Mouse (Mus musculus) cerebellum, adult 11 months (tissue): ENCODE measurements around the gene 4931440F15Rik.
"Not testable (repeated sequence)": the region's sequence is repeated elsewhere in the genome, so short reads cannot be mapped to it uniquely, and the experiment has no call there.

Experiments
- DNase-seq: peaks from one replicate; pipeline ENCODE4 v3.0.0; 2022

The 4931440F15Rik gene

DNA sequence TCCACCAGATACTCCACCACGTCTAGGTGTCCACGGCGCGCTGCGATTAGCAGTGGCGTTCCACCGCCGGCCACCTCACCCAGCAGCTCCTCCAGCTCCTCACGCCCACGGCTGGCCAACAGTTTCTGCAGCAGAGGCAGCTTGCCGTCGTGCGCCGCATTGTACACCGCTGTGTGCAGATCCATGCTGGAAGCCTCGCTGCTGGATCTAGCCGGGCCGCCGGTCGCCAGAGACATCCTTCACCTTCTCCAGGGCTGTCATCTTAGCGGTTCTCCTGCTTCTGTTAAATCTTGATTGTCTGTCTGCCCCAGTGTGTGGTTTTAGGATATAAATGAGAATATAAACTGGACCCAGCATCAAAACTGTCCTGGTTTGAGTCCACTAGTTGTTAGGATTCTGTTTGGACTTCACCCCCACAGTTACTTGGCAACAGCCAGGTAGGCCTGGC is at the start of gene 4931440F15Rik:
TSS of gene 4931440F15Rik (minus strand) at position 398 of the 448 bp plus-strand sequence.
- DNase-seq = not testable (repeated sequence)

DNA sequence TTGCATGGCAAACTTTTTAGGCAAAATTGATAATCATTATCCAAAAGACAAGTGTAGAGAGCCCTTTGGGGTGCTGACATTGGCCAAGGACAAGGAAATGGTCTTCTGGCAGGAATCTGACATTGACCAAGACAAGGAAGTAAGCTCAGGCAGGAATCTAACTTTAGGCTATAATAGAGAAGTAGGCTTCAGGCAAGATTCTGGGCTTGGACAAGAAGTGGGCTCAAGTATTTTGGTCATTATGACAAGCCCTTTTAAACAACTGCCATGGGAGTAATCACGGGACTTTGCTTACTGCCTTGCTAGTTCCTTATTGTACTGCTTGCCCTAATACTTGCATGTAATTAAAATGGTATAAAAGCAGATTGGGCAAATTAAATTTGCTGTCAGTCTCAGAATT is 49.3 kb upstream of the 4931440F15Rik start:
- not testable (repeated sequence) for DNase-seq

DNA sequence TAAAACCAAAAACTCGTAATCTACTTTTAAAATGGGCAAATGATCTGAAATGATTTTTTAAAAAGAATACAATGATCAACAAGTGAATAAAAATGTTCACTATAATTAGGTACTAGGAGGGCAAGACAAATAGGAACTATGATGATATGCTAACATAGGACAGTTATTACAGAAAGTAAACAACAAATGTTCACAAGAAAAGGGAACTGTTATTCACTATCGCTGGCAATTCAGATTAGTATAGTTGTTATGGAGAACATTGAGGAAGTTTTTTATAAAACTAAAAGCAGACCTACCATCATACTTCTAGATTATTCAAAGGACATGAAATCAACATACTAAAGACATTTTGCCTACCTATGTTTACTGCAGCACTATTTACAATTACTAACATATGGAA is 44.7 kb upstream of the 4931440F15Rik start:
- DNase-seq = no peak

DNA sequence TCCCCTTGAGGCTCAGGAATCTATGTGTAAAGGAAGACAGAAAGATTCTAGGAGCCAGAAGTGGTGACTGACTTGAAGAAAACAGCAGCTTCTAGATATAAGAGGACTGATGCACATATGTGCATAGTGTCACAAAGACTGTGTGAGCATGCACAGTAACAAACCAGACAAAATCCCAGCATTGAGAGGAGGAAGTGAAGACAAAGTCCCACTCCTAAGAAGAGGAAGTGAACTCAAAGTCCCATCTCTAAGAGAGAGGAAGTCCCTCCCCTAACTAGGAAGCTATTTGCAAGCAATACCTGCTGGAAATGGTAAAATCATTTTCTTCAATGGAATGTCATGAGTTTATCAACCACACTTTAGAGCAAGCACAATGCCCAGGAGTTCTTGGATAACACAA is 38.8 kb upstream of the 4931440F15Rik start:
- no peak for DNase-seq

DNA sequence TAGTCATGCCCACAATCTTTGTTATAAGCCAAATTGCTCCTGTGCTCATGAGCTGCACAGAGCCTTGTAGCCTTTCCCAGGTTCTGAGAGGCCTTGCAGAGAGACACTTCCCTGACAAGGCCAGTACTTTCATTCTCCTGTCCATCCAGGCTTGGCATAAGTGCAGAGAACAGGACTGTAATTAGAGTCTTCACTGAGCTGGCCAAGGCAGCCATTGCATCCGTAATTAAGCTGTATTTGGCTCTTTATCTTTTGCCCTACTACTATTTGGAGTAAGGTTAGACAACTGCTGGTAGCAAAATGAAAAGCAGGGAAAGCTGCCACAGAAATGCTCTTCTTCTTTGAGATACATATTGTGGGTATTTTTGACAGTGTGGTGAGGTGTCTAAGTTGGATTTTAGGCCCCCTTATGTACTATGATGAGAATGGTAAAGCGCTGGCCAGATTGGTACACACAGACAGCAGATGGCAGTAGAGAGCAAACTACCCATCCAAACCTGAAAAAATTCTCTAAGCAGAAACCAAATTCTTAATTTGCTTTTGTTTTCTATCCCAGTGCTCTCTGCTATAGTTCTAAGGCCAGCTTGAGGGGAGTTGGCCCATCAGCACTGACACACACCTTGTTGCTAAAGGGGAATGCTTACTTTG is 36.4 kb upstream of the 4931440F15Rik start:
- peak; percentile 22 for DNase-seq

DNA sequence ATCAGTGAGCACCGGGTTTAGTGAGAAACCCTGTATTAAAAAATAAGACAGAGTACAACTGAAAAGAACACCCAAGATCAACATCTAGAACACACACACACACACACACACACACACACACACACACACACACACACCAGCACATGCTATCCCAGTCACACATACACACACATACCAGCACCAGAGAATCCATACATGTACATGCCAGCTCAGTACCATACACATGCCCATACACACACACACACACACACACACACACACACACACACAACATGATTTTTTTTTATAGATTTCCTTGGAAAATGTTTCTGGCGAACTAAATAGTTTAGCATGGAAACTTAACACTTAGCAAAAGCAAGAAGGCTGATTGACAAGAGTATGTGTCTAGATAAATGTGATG is 35.6 kb upstream of the 4931440F15Rik start:
- no peak for DNase-seq

DNA sequence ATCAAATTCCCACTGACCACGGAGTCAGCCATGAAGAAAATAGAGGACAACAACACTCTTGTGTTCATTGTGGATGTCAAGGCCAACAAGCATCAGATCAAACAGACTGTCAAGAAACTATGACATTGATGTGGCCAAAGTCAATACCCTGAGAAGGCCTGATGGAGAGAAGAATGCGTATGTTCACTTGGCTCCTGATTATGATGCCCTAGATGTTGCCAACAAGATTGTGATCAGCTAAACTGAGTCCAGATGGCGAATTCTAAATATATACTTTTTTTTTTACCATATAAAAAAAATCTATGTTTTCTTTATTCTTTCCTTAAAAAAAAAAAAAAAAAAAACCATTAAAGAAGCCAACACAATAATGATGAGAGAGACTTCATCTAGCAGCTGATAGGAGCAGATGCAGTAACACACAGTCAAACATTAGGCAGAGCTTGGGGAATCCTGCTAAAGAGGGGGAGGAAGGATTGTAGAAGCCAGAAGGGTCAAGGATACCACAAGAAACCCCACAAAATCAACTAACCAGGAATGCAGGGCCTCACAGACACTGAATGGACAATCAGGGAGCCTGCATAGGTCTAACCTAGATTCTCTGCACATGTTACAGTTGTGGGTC is 15.2 kb upstream of the 4931440F15Rik start:
- DNase-seq = no peak

DNA sequence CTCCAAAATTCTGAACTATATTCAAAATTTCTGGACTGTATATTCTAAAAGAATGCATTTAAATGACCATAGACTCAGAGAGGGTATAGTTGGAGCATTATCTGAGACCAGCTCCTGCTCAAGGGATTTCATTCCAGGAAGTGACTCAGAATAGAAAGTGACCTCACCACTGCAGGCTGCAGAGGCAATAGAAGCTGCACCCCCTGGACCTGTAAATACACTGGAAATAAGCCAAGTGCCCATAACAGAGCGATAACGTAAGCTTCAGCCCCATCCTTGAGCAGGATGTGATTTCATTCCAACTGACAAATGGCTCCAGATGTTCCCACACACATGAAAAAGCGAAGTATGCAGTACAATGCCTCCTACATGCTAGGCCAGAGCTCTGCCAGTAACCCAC is 14.3 kb upstream of the 4931440F15Rik start:
- no peak for DNase-seq

DNA sequence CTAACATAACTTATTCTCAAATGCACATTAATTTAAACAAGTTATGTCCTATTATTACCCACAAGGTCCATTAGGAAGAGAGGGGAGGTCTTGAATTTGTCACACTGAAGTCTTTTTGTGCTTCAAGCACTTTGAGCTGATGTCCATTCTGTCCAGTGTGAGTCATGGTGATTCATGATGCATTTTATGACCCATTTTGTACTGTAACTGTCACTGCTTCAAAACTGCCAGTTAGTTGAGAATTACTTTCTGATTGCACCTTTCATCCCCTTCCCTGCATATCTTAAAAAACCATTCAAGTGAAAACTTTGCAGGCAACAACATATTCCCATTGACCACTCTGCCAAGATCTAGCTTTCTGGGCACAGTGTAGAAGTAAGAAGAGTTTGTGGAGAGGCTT is 11.6 kb upstream of the 4931440F15Rik start:
- no peak for DNase-seq

DNA sequence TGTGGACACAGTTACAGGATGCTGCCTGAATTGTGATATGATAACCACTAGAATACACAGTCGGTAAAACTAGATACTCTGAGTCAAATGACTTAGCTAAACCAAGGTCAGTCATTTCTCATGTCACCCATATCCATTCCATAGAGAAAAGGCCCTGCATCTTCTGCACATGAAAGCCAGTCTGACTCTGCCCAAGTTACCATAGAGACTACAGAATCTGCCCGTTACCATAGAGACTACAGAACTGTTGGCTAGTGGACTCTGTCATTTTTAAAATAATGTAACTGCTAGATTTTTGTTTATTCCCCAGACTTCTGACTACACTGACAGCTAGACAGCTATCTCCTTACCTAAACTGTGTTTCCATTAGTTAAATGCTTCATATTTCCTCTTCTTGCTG is 2.3 kb upstream of the 4931440F15Rik start:
- no peak for DNase-seq

DNA sequence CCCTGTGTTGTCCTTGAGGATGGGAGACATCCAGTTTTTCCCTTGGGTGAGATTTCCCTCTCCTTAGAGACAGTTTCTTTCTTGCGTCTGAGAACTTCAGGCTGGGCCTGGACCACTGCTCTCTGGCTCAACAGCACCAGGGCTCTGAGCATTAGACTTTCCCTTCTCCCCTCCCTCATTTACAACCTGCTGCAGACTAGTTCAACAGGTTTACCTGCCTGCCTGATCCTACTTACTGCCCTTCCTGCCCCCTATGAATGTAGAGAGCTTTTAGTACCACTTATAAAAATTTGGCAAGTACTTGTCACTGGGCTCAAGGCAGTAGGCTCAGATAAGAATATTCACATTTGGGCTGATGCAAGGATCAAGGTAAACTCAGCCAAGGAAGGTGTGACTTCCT is 533 bp upstream of the 4931440F15Rik start:
- no peak for DNase-seq

DNA sequence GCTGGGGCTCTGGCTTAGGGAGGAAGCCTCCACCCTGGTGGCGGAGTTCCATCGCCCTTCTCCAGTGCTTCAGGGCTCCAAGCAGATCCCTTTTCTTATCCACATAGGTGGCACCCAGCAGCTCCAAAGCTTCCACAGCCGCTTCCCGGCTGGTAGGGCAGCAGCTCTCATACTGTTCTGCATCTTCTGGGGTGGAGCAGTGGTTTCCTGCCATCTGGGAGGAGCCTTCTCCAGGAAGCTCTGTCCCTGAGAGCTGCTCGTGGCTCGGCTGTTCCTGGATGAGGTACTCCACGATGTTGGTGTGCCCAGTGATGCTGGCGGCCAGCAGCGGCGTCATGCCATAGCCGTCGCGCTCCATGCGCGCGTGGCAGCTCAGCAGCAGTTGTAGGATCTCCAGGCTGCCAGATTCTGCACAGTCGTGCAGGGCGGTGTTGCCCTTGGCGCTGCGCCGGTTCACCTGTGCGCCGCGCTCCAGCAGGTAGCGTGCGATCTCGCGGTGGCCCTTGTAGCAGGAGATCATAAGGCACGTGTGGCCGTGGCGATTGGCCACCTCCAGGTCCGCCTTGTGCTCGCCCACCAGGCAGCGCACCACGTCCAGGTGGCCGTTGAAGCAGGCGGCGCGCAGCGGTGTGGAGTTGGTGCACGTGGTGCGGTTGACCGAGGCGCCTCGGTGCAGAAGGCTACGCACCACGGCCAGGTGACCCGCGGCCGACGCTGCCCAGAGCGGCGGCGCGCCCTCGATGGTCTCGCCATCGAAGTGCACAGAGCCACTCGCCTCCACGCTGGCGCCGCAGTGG is 796 bp downstream of the 4931440F15Rik start:
- not testable (repeated sequence) for DNase-seq

DNA sequence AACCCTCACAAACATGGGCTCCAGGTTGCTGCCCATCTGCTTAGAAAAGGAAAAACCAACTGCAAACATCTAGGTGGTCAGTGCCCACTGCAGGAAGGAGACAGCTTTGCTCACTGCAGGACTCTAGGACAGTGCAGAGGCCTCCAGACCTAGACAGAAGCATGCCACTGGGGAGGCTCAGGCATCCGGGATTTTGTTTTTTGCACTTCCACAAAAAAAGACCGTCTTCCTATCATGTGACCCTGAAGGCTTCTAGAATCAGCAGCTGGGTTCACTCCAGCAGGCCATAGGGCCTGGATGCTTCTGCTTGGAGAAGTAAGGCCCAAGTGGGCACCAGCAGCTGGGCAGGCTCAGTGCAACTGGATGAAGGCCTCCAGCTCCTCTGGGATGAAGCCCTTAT is 2.3 kb downstream of the 4931440F15Rik start:
- no peak for DNase-seq

DNA sequence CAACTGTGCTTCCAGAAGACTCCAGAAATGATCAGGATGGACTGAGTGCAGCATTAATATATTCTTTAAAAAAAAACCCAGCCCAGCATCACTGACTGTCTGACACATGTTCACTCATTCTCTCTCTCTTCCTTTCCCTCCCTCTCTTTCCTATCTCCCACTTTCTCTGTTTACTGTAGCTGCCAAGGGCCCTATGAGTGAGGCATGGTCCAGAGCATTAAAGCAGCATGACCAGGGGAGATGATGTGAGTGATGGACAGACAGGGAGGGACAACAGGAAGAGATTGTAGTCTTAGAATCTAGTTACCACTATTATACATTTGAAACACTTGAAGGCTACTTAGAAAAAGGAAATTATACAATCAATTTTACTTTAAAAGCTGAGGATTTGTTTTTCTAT is 9.8 kb downstream of the 4931440F15Rik start:
- no peak for DNase-seq

DNA sequence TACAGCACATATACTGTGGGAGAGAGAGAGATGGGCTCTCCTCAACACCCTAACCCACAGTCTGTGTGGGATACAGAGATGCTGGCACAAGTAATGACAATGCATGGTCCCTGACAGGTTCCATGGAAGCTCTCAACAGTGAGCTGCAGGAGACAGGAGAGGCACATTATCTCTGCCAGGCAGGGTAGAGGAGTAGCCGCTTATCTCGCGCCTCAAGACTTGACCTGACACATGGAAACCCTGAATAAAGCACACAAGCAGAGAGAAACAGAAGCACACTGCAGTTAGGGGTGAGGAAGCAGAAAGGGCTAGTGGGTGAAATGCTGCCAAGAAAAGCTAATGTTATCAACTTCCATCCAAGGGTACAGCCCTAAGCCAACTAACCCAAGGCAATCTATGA is 10.2 kb downstream of the 4931440F15Rik start:
- DNase-seq = no peak

DNA sequence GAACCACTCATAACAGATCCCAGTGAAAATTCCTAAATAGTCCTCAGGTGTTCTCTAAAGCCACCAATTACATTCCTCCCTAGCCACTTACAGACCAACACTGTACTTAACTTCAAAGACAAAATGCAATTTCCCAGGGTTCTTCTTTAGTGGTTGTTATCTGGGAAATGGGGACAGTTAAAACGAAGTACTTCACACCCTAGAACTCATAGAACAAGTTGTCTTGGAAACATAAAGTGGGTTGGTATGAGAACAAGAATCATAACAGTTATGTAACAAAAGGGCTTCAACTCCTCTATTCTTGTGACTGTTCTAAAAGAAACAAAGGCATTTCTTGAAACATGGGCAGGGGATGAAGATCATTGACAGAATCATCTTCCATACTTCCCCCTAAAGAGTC is 12.2 kb downstream of the 4931440F15Rik start:
- DNase-seq = no peak

DNA sequence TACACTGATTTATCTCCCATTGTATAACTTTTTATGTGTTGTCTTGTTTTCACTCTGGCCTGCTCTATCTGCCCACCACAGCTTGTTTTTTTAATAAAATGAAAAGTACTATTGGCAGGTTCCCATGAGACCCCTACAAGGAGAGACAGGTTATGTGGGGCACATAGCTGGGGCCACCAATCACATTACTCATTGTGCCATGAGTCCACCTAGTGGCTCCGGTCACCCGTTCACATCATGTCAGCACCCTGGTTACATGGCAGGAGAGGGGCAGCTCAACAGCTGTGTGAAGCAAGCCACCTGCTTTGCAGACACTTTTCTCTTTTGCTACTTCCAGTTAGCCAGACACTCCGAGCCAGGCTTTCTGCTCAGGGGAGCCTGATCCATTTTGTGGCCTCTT is 13.0 kb downstream of the 4931440F15Rik start:
- DNase-seq = no peak

DNA sequence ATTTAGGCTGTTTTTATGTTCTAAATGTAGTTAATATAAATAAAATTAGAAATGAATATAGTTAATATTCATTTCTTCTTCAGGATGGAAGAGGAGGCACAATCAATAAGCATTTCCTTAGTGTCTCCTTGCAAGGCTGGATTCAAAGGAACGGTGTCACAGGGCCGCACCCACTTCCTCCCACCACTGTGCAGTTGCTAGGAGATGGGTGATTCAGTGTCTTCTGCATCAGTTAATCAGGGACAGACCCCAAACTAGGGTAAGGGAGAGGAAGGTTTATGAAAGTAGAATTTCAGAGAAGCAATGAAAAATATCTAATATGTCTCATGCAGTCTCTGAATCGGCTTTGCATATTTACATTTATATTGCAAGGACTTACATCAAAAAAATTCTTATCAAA is 15.1 kb downstream of the 4931440F15Rik start:
- DNase-seq = no peak

DNA sequence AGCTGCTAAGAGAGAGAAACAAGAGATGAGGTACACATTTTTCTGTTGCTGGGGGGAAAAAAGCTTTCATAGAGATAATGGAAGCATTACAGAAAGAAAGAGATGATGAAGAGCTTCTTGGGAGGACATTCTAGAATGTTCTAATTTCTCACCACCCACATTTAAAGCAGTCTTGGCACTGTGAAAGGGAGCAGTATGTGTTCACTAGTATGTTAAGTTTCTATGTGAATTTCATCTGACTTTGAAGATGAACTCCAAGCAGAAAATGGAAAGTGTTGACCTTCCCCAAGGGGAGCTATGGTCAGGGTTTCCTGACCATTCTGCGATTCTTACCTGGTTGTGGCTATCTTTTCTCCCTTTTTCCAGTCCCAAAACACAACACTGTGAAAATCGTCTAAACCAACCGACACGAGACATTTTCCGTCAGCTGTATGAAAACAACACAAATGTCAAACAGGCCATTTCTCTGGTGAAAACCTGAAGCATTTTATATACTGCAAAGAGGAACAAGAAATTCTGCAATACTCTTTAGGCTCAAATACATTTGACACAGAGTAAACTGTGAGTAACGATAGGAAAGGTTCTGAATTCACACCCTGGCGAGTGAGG is 16.4 kb downstream of the 4931440F15Rik start:
- DNase-seq = no peak

DNA sequence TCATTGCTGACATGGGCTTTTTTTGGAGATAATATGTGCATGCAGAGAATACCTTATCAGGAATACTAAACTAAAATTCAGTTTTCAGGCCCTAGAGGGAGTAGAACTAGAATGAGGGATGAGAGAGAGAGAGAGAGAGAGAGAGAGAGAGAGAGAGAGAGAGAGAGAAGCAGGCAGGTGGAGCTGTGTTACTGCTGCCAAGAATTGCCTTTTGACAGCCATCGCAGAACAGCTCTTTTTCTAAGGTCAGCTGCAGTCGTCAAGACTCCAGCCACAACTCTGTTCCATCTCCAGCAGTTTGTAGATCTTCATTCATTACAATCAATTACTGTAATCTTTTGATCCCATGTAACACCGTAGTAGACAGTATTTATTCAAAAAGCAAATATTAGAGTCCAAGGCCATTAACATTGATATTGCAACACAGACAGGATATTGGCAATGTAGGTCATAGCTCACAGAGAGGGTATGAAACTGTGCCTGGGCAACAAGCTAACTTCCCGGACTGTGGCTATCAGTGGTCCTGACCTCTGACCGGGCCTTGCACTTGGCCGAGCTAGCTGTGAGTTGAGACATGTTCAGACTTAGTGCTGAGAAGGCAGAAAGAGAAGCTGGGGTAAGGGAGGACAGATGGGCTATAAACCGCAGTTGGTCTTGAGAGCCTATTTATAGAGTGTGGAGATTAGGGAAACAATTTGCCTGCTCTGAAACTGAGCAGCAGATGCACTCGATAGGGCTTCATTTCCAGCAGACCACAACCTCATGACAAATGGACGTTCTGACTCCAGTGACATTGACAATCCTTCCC is 17.1 kb downstream of the 4931440F15Rik start:
- DNase-seq = peak; percentile 43

DNA sequence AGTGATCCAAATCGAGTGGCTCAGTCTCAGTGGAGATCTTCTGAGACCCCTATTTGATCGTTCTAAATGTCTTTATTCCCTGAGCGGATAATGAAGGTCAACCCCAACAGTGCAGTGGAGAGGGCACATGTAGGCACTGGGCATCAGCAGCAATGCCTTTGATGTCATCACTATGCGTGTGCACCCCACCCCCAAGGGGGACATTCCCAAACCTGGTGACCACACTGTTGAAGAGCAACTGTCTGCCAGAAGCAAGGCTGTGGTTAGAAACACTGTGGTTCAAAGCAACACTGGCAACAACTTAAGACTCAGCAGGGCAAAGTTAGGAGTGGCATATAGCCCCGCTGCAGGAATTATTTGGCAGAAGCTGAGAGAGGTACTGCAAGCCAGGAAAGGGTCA is 18.1 kb downstream of the 4931440F15Rik start:
- DNase-seq = no peak
